Mouse (Mus musculus) myocyte (in vitro differentiated cells): ENCODE measurements around the gene Stam2. TPM values are rescaled to one million over a fixed set of nuclear protein-coding genes. Genes with fewer than 3 reads are reported as not detected.
A peak's percentile ranks its signal among the peaks of the same experiment; 100 is the strongest.

Source experiments
- H3K27me3 ChIP-seq: one replicate; pipeline ENCODE4 v1.6.1; 2011; ENCODE audit not compliant: control insufficient read depth, insufficient read depth, insufficient read length
- H3K36me3 ChIP-seq: one replicate; pipeline ENCODE4 v1.6.1; 2011; ENCODE audit not compliant: control insufficient read depth, insufficient read depth
- H3K4me2 ChIP-seq: one replicate; pipeline ENCODE4 v1.6.1; 2011; ENCODE audit warnings: low read depth, control low read depth
- H3K4me3 ChIP-seq: one replicate; pipeline ENCODE4 v1.5.1; 2011; ENCODE audit warnings: mild to moderate bottlenecking, control low read depth, moderate library complexity
- H3K79me2 ChIP-seq: one replicate; pipeline ENCODE4 v1.6.1; 2011; ENCODE audit not compliant: control insufficient read depth, insufficient read depth
- H3ac ChIP-seq: one replicate; pipeline ENCODE4 v1.6.1; 2011; ENCODE audit not compliant: control insufficient read depth, insufficient read length
- CEBPB ChIP-seq: IDR thresholded peaks from 2 replicates; pipeline ENCODE4 v1.6.1; 2011; ENCODE audit warnings: mild to moderate bottlenecking, moderate library complexity; ENCODE audit not compliant: poor library complexity, insufficient read depth, severe bottlenecking
- E2F4 ChIP-seq: IDR thresholded peaks from one replicate; pipeline ENCODE4 v1.6.1; 2011; ENCODE audit warnings: mild to moderate bottlenecking, control low read depth, moderate library complexity; ENCODE audit not compliant: insufficient read depth
- MAX ChIP-seq: IDR thresholded peaks from one replicate; pipeline ENCODE4 v1.6.1; 2011; ENCODE audit warnings: low read depth, mild to moderate bottlenecking, control low read depth
- MYOD1 ChIP-seq, 3 experiments: IDR thresholded peaks; one replicate each; pipeline ENCODE4 v1.6.1; 2011; ENCODE audit warnings: control low read depth in 2 of 3, low read depth in 2 of 3, mild to moderate bottlenecking in 2 of 3, moderate library complexity in 1 of 3; ENCODE audit not compliant: insufficient read length in 2 of 3, control insufficient read depth in 1 of 3
- MYOG ChIP-seq, 3 experiments: IDR thresholded peaks; one replicate each; pipeline ENCODE4 v1.6.1; 2011; ENCODE audit warnings: control low read depth in 2 of 3, low read depth in 2 of 3, mild to moderate bottlenecking in 2 of 3; ENCODE audit not compliant: insufficient read length in 2 of 3, control insufficient read depth in 1 of 3, insufficient read depth in 1 of 3
- POLR2A ChIP-seq: IDR thresholded peaks from one replicate; pipeline ENCODE4 v1.6.1; 2011; ENCODE audit warnings: low read depth, mild to moderate bottlenecking, control low read depth, moderate library complexity; ENCODE audit not compliant: insufficient read length
- POLR2AphosphoS2 ChIP-seq: IDR thresholded peaks from one replicate; pipeline ENCODE4 v1.6.1; 2011; ENCODE audit warnings: low read depth, control low read depth; ENCODE audit not compliant: insufficient read length
- REST ChIP-seq: IDR thresholded peaks from one replicate; pipeline ENCODE4 v1.6.1; 2011; ENCODE audit warnings: mild to moderate bottlenecking, control low read depth, moderate library complexity; ENCODE audit not compliant: insufficient read depth, insufficient read length
- SRF ChIP-seq: IDR thresholded peaks from one replicate; pipeline ENCODE4 v1.6.1; 2011; ENCODE audit warnings: low read depth; ENCODE audit not compliant: control insufficient read depth, insufficient read length
- TCF12 ChIP-seq: IDR thresholded peaks from one replicate; pipeline ENCODE4 v1.6.1; 2011; ENCODE audit warnings: mild to moderate bottlenecking, control low read depth; ENCODE audit not compliant: poor library complexity, insufficient read depth, severe bottlenecking
- TCF3 ChIP-seq: IDR thresholded peaks from one replicate; pipeline ENCODE4 v1.6.1; 2011; ENCODE audit warnings: low read depth, control low read depth; ENCODE audit not compliant: insufficient read length
- USF1 ChIP-seq: IDR thresholded peaks from one replicate; pipeline ENCODE4 v1.6.1; 2011; ENCODE audit warnings: low read depth, mild to moderate bottlenecking, control low read depth, moderate library complexity
- polyA plus RNA-seq: library from polyadenylated mRNA; unstranded; fragments of >200 nt; fragmentation: generic; extraction: Trizol; gene quantifications from one replicate; pipeline ENCODE4 v1.2.1, GENCODE M21; 2012; ENCODE audit warnings: missing spikeins

Gene Stam2
- polyA plus RNA-seq, 1 experiment: 20.1 TPM

GRCm38 (mm10) chr2:52714111-52714510 lies 28.0 kb downstream of the Stam2 start:
- no peaks in the 10 kb centered on the region for H3K27me3 ChIP-seq
- H3K4me2 ChIP-seq: no peak overlapping the region
- no peak for TF ChIP-seq POLR2AphosphoS2
- TF ChIP-seq E2F4: no peak
- no peak for TF ChIP-seq TCF12
- no peak for TF ChIP-seq MAX
- no peak for TF ChIP-seq USF1
- H3K36me3 ChIP-seq: peaks cover 46% of the 10 kb centered on the region
- no peaks in the 10 kb centered on the region for H3K79me2 ChIP-seq
- no peak overlapping the region for H3ac ChIP-seq
- no peak overlapping the region for H3K4me3 ChIP-seq

GRCm38 (mm10) chr2:52710804-52711203 lies 31.3 kb downstream of the Stam2 start:
- peaks cover 63% of the 10 kb centered on the region for H3K36me3 ChIP-seq
- no peak overlapping the region for H3ac ChIP-seq
- no peaks in the 10 kb centered on the region for H3K27me3 ChIP-seq
- no peaks in the 10 kb centered on the region for H3K79me2 ChIP-seq
- H3K4me2 ChIP-seq: no peak overlapping the region
- no peak for TF ChIP-seq MYOD1 (IDR thresholded peaks at IDR 0.05; ENCODE audit: control insufficient read depth in 1 of 3, insufficient read length in 2 of 3, low read depth in 2 of 3)
- TF ChIP-seq SRF: no peak
- no peak for TF ChIP-seq TCF3
- TF ChIP-seq TCF12: no peak
- TF ChIP-seq MYOG (IDR thresholded peaks at IDR 0.05; ENCODE audit: control insufficient read depth in 1 of 3, insufficient read depth in 1 of 3, insufficient read length in 2 of 3, low read depth in 2 of 3): no peak
- TF ChIP-seq E2F4: no peak
- no peak for TF ChIP-seq POLR2A
- no peak for TF ChIP-seq MAX
- no peak for TF ChIP-seq REST
- TF ChIP-seq POLR2AphosphoS2: no peak
- no peak for TF ChIP-seq USF1
- no peak for TF ChIP-seq CEBPB
- H3K4me3 ChIP-seq: no peak overlapping the region

DNA sequence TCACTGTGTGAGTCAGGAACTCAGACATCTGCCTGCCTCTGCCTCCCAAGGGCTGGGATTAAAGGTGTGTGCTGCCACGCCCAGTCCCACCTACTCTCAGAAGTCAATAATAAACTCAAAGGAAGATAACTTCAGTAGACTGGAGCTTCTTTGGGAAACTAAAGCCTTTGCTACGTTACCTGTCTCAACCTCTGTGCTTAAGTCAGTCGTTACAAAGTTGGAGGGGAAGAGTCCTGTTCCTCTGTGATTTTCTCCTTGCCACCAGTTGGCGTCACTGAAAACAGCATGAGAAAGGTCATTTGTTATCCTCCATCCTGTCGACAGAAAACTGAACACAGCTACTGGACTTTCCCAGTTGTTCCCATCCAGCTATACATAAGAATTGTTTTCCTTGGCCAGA lies 32.7 kb downstream of the Stam2 start:
- TF ChIP-seq TCF3 (no peak), REST (no peak), TCF12 (no peak), MYOD1 (IDR thresholded peaks at IDR 0.05; ENCODE audit: control insufficient read depth in 1 of 3, insufficient read length in 2 of 3, low read depth in 2 of 3) (no peak), POLR2A (no peak), E2F4 (no peak), MYOG (IDR thresholded peaks at IDR 0.05; ENCODE audit: control insufficient read depth in 1 of 3, insufficient read depth in 1 of 3, insufficient read length in 2 of 3, low read depth in 2 of 3) (no peak)
- Histone ChIP-seq H3K79me2 (no peaks in the 10 kb centered on the region), H3K4me2 (no peak overlapping the region), H3K36me3 (peaks cover 59% of the 10 kb centered on the region), H3K4me3 (no peak overlapping the region), H3ac (no peak overlapping the region), H3K27me3 (no peaks in the 10 kb centered on the region)

GRCm38 (mm10) chr2:52701368-52702036 lies 40.6 kb downstream of the Stam2 start:
- H3K36me3 ChIP-seq: peaks cover 38% of the 10 kb centered on the region
- H3ac ChIP-seq: no peak overlapping the region
- H3K4me2 ChIP-seq: no peak overlapping the region
- no peaks in the 10 kb centered on the region for H3K27me3 ChIP-seq
- no peak overlapping the region for H3K4me3 ChIP-seq
- no peaks in the 10 kb centered on the region for H3K79me2 ChIP-seq
- TF ChIP-seq TCF3 (no peak), SRF (no peak), E2F4 (no peak), POLR2A (no peak), CEBPB (peak; percentile 83), POLR2AphosphoS2 (no peak), MYOD1 (IDR thresholded peaks at IDR 0.05; ENCODE audit: control insufficient read depth in 1 of 3, insufficient read length in 2 of 3, low read depth in 2 of 3) (no peak)

GRCm38 (mm10) chr2:52700352-52700751 lies 41.7 kb downstream of the Stam2 start:
- no peak overlapping the region for H3K4me3 ChIP-seq
- H3K36me3 ChIP-seq: peaks cover 26% of the 10 kb centered on the region
- H3ac ChIP-seq: no peak overlapping the region
- H3K27me3 ChIP-seq: no peaks in the 10 kb centered on the region
- no peaks in the 10 kb centered on the region for H3K79me2 ChIP-seq
- TF ChIP-seq MYOD1 (IDR thresholded peaks at IDR 0.05; ENCODE audit: control insufficient read depth in 1 of 3, insufficient read length in 2 of 3, low read depth in 2 of 3): no peak
- no peak for TF ChIP-seq SRF
- no peak for TF ChIP-seq REST
- TF ChIP-seq TCF3: no peak
- no peak for TF ChIP-seq E2F4
- TF ChIP-seq POLR2AphosphoS2: no peak
- no peak for TF ChIP-seq MAX
- no peak for TF ChIP-seq POLR2A
- no peak for TF ChIP-seq MYOG (IDR thresholded peaks at IDR 0.05; ENCODE audit: control insufficient read depth in 1 of 3, insufficient read depth in 1 of 3, insufficient read length in 2 of 3, low read depth in 2 of 3)
- TF ChIP-seq TCF12: no peak
- no peak for TF ChIP-seq USF1
- TF ChIP-seq CEBPB: no peak
- H3K4me2 ChIP-seq: no peak overlapping the region
